Mouse (Mus musculus) olfactory bulb, adult 2 months (tissue): Measurements from ENCODE around the gene Smad5.

Experiments
- CTCF ChIP-seq: fragments of 200-500 bp; IDR thresholded peaks from 2 replicates; pipeline ENCODE4 v1.5.1; 2012; ENCODE audit warnings: low read depth, mild to moderate bottlenecking, low read length, moderate library complexity; ENCODE audit not compliant: insufficient read depth
- POLR2A ChIP-seq: fragments of 200-500 bp; IDR thresholded peaks from 2 replicates; pipeline ENCODE4 v1.6.1; 2012; ENCODE audit warnings: mild to moderate bottlenecking, low read depth, low read length, moderate library complexity; ENCODE audit not compliant: insufficient read depth

- no peak for TF ChIP-seq POLR2A
- no peak for TF ChIP-seq CTCF
Observed at GRCm38 (mm10) chr13:56726551-56726950, 23.7 kb downstream of the Smad5 start.
